Mouse (Mus musculus): ENCODE measurements around the gene Nipsnap3a. TPM values are rescaled to one million over a fixed set of nuclear protein-coding genes. Genes with fewer than 3 reads are reported as not detected.

Nipsnap3a gene
- polyA plus RNA-seq, 1 experiment: not detected

DNA sequence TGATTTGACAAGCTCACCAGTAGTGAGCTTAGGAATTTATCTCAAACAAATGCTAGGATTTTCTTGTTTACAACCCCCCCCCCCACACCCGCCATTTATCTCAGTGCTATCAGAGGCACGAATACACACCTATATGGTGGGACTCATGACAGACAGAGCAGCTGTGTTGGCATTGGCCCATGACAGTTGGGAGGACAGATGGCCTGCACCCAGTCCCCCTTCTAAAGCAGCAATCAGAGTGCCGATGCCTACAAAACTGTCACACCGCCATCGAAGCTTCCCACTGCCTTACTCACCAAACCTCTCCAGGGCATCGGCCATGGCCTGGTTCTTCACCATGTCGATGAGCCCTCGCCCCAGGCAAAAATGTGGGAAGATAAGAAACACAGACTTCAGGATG, 54.7 kb downstream of the Nipsnap3a start:
- no peak overlapping the region for H3K27ac ChIP-seq (ENCODE audit: insufficient read depth, low read length)
- no peak for TF ChIP-seq POLR2A (IDR thresholded peaks at IDR 0.05; ENCODE audit: extremely low read depth, insufficient read depth, low read length)
- TF ChIP-seq CTCF (IDR thresholded peaks at IDR 0.05; ENCODE audit: extremely low read depth, insufficient read depth, low read length): no peak
- H3K4me3 ChIP-seq (ENCODE audit: insufficient read depth, low read length): no peak overlapping the region
- no peaks in the 10 kb centered on the region for H3K4me1 ChIP-seq (ENCODE audit: control insufficient read depth, insufficient read depth, low read length)

DNA sequence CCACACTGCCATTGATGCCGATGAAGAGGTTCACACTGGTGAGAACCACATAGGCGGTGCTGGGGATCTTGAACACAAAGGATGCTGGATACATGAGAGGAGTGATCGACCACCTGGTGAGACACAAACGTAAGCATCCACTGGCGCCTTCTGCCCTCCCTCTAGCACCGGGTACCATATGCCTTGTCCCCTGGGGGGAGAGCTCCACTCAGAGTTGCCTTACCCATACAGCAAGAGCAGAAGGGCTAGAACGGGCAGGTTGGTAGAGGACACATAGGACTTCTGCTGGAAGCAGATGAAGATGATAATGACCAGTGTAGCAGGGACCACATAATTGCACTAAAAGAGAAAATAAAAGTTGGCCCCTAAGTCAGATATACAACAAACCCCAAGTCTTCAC, 56.7 kb downstream of the Nipsnap3a start:
- Histone ChIP-seq H3K4me3 (ENCODE audit: insufficient read depth, low read length) (no peak overlapping the region), H3K27ac (ENCODE audit: insufficient read depth, low read length) (no peak overlapping the region)
- no peak for TF ChIP-seq POLR2A (IDR thresholded peaks at IDR 0.05; ENCODE audit: extremely low read depth, insufficient read depth, low read length)
- TF ChIP-seq CTCF (IDR thresholded peaks at IDR 0.05; ENCODE audit: extremely low read depth, insufficient read depth, low read length): no peak

GRCm38 (mm10) chr4:53046238-53047022, 57.4 kb downstream of the Nipsnap3a start:
- TF ChIP-seq POLR2A (IDR thresholded peaks at IDR 0.05; ENCODE audit: extremely low read depth, insufficient read depth, low read length): no peak
- no peak for TF ChIP-seq CTCF (IDR thresholded peaks at IDR 0.05; ENCODE audit: extremely low read depth, insufficient read depth, low read length)
- Histone ChIP-seq H3K27ac (ENCODE audit: insufficient read depth, low read length) (no peak overlapping the region), H3K4me3 (ENCODE audit: insufficient read depth, low read length) (no peak overlapping the region), H3K4me1 (ENCODE audit: control insufficient read depth, insufficient read depth, low read length) (no peaks in the 10 kb centered on the region)

More for the DNA sequence above, 56.7 kb downstream of the Nipsnap3a start:
- no peaks in the 10 kb centered on the region for H3K4me1 ChIP-seq (ENCODE audit: control insufficient read depth, insufficient read depth, low read length)

Other genes starting within 250 kb of the Nipsnap3a start
- gene Olfr275, start 174.7 kb upstream of the Nipsnap3a start, polyA plus RNA-seq (2012; rRNA removed): not detected in 2 replicates
- not detected in 2 replicates for gene Olfr273, start 130.0 kb upstream of the Nipsnap3a start, polyA plus RNA-seq (2012; rRNA removed)
- gene Olfr272, start 70.1 kb upstream of the Nipsnap3a start, polyA plus RNA-seq (2012; rRNA removed): not detected in 2 replicates
- not detected in 2 replicates for gene Olfr270, start 24.7 kb upstream of the Nipsnap3a start, polyA plus RNA-seq (2012; rRNA removed)
- 16.3 and 17.0 TPM in 2 replicates for gene Nipsnap3b, start 22.6 kb downstream of the Nipsnap3a start, polyA plus RNA-seq (2012; rRNA removed)
- gene Abca1, start 170.6 kb downstream of the Nipsnap3a start, polyA plus RNA-seq (2012; rRNA removed): 8.3 and 9.0 TPM in 2 replicates